Mouse (Mus musculus): ENCODE measurements around the gene Klhl29. TPM values are rescaled to one million over a fixed set of nuclear protein-coding genes. Genes with fewer than 3 reads are reported as not detected.

Gene Klhl29
- total RNA-seq, 1 experiment: 0.22 TPM

DNA sequence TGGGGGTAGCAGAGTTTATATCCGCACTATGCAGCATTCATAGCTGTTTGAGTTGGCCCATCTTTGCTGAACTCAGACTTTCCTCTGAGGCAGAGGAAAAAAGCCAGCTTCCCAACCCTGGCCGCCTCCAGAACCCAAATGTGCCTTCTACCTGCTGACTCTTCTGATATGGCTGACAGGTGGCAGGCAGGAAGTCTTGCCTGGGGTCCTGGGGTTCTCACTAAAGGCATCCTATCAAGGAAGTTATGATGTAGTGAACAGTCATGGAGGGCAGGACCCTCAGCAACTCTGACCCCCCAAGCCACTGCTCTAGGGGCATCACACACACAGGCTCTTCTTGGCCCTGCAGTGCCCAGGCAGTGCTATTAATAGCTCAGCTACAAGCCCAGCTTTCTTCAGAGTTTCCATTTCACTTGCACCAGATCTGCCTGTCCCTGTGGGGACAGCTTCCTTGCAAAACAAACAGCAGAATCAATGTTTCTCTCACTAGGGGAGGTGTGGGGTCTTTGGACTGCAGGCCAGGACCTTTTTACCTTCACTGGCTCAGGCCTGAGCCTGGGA, 187.6 kb downstream of the Klhl29 start:
- peaks cover 3 to 8% of the 10 kb centered on the region in 2 experiments; a peak in 1 of 4 replicates for H3K4me1 ChIP-seq (ENCODE audit: control insufficient read depth in 2 of 2, insufficient read depth in 2 of 2, low read length in 2 of 2, poor library complexity in 1 of 2)

DNA sequence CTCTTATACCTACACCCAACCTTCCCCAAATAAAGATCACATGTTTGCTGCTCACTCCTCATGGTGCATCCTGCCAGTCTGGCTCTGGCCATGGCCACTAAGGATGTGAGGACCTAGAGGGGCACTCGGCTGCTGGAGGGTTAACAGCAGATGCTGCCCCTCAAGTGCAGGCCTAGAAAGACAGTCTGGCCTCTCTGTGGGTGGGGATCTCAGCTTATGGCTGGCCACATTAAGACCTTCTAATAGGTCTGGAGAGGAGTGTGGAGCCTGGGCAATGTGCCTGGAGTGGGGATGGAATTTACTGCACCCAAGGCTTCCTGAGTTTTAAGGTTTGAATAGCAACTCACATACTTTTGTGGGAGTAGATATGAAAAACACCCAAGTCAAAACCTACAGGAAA, 188.8 kb downstream of the Klhl29 start:
- Histone ChIP-seq H3K4me3 (ENCODE audit: insufficient read depth in 1 of 2, low read depth in 1 of 2, low read length in 2 of 2, poor library complexity in 1 of 2, severe bottlenecking in 1 of 2) (no peak overlapping the region), H3K9me3 (ENCODE audit: control insufficient read depth, insufficient read depth, low read depth, low read length) (no peaks in the 10 kb centered on the region), H3K4me1 (ENCODE audit: control insufficient read depth in 2 of 2, insufficient read depth in 2 of 2, low read length in 2 of 2, poor library complexity in 1 of 2) (peaks cover 3 to 8% of the 10 kb centered on the region in 2 experiments; a peak in 1 of 4 replicates), H3K36me3 (ENCODE audit: control insufficient read depth, insufficient read depth, low read length, poor library complexity, severe bottlenecking) (no peaks in the 10 kb centered on the region), H3K9ac (ENCODE audit: insufficient read depth, low read depth, low read length, poor library complexity, severe bottlenecking) (no peak overlapping the region), H3K27ac (ENCODE audit: insufficient read depth, low read depth, low read length, poor library complexity, severe bottlenecking) (no peak overlapping the region)
- no peak for DNase-seq (ENCODE audit: low read depth, low spot score)
- TF ChIP-seq MAFK (IDR thresholded peaks at IDR 0.05; ENCODE audit: insufficient read depth, low read depth, low read length) (no peak), HCFC1 (IDR thresholded peaks at IDR 0.05; ENCODE audit: borderline replicate concordance, insufficient read depth, low read length) (no peak), ZNF384 (IDR thresholded peaks at IDR 0.05; ENCODE audit: low read depth, low read length) (no peak), ZC3H11A (IDR thresholded peaks at IDR 0.05; ENCODE audit: borderline replicate concordance, low read depth, low read length) (no peak), CHD2 (IDR thresholded peaks at IDR 0.05; ENCODE audit: low read depth, low read length) (no peak)
- in situ Hi-C loops (cut with MboI; ENCODE audit: low sequenced_read_pairs in 2 of 2, unreplicated experiment in 2 of 2): no loop called here

More for the DNA sequence above, 187.6 kb downstream of the Klhl29 start:
- no peak overlapping the region for H3K9ac ChIP-seq (ENCODE audit: insufficient read depth, low read depth, low read length, poor library complexity, severe bottlenecking)
- H3K27ac ChIP-seq (ENCODE audit: insufficient read depth, low read depth, low read length, poor library complexity, severe bottlenecking): no peak overlapping the region
- in situ Hi-C loops (cut with MboI; ENCODE audit: low sequenced_read_pairs in 2 of 2, unreplicated experiment in 2 of 2): no loop called here
- H3K9me3 ChIP-seq (ENCODE audit: control insufficient read depth, insufficient read depth, low read depth, low read length): no peaks in the 10 kb centered on the region
- H3K4me3 ChIP-seq (ENCODE audit: insufficient read depth in 1 of 2, low read depth in 1 of 2, low read length in 2 of 2, poor library complexity in 1 of 2, severe bottlenecking in 1 of 2): no peak overlapping the region
- no peak for DNase-seq (ENCODE audit: low read depth, low spot score)
- no peaks in the 10 kb centered on the region for H3K36me3 ChIP-seq (ENCODE audit: control insufficient read depth, insufficient read depth, low read length, poor library complexity, severe bottlenecking)
- no peak for TF ChIP-seq MAFK (IDR thresholded peaks at IDR 0.05; ENCODE audit: insufficient read depth, low read depth, low read length)
- no peak for TF ChIP-seq CHD2 (IDR thresholded peaks at IDR 0.05; ENCODE audit: low read depth, low read length)
- TF ChIP-seq ZC3H11A (IDR thresholded peaks at IDR 0.05; ENCODE audit: borderline replicate concordance, low read depth, low read length): no peak
- no peak for TF ChIP-seq ZNF384 (IDR thresholded peaks at IDR 0.05; ENCODE audit: low read depth, low read length)
- no peak for TF ChIP-seq HCFC1 (IDR thresholded peaks at IDR 0.05; ENCODE audit: borderline replicate concordance, insufficient read depth, low read length)

DNA sequence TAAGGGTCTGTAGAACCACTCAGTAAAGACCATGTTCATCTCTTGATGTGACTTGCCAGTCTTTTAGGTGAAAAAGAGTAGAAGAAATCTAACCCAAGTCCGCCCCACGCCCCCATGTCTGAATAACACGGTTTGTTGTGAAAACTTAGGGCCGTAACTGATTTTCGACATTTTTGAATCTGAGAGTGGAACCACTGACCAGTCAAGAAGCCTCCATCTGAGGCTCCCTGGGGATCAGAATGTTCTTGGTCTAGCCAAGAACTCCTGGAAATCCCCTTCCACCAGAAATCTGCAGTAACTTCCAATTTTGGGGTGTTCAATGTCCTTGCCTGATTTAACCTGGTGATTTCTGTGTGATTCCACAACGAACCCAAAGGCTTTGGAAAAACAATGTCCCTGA, 189.9 kb downstream of the Klhl29 start:
- H3K4me3 ChIP-seq (ENCODE audit: insufficient read depth in 1 of 2, low read depth in 1 of 2, low read length in 2 of 2, poor library complexity in 1 of 2, severe bottlenecking in 1 of 2): no peak overlapping the region
- in situ Hi-C loops (cut with MboI; ENCODE audit: low sequenced_read_pairs in 2 of 2, unreplicated experiment in 2 of 2): no loop called here
- H3K27ac ChIP-seq (ENCODE audit: insufficient read depth, low read depth, low read length, poor library complexity, severe bottlenecking): no peak overlapping the region
- no peak for TF ChIP-seq ZNF384 (IDR thresholded peaks at IDR 0.05; ENCODE audit: low read depth, low read length)
- TF ChIP-seq CHD2 (IDR thresholded peaks at IDR 0.05; ENCODE audit: low read depth, low read length): no peak
- no peak for TF ChIP-seq ZC3H11A (IDR thresholded peaks at IDR 0.05; ENCODE audit: borderline replicate concordance, low read depth, low read length)
- TF ChIP-seq MAFK (IDR thresholded peaks at IDR 0.05; ENCODE audit: insufficient read depth, low read depth, low read length): no peak
- TF ChIP-seq HCFC1 (IDR thresholded peaks at IDR 0.05; ENCODE audit: borderline replicate concordance, insufficient read depth, low read length): no peak
- no peak for DNase-seq (ENCODE audit: low read depth, low spot score)
- peaks cover 0 to 5% of the 10 kb centered on the region in 2 experiments; a peak in 1 of 4 replicates for H3K4me1 ChIP-seq (ENCODE audit: control insufficient read depth in 2 of 2, insufficient read depth in 2 of 2, low read length in 2 of 2, poor library complexity in 1 of 2)
- no peak overlapping the region for H3K9ac ChIP-seq (ENCODE audit: insufficient read depth, low read depth, low read length, poor library complexity, severe bottlenecking)
- H3K36me3 ChIP-seq (ENCODE audit: control insufficient read depth, insufficient read depth, low read length, poor library complexity, severe bottlenecking): no peaks in the 10 kb centered on the region
- no peaks in the 10 kb centered on the region for H3K9me3 ChIP-seq (ENCODE audit: control insufficient read depth, insufficient read depth, low read depth, low read length)

DNA sequence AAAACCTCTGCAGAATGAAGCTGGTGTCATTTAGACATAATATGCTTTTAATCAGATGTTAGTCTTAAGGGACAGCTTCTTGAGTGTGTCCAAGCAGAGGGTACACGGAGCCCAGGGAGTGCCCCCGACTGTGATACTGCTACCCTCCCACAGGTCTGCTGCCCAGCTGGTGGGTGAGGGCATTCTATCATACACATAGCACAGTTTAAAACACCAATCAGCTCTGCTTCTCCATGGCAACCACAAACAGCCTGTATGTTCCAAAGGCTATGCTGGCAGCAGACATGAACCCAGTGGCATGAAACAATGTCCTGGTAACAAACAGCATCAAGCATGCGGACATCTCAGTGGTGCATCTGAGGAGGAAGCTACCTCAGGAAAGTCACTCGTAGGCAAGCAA, 192.9 kb downstream of the Klhl29 start:
- no peak for DNase-seq (ENCODE audit: low read depth, low spot score)
- Histone ChIP-seq H3K36me3 (ENCODE audit: control insufficient read depth, insufficient read depth, low read length, poor library complexity, severe bottlenecking) (no peaks in the 10 kb centered on the region), H3K27ac (ENCODE audit: insufficient read depth, low read depth, low read length, poor library complexity, severe bottlenecking) (no peak overlapping the region), H3K9ac (ENCODE audit: insufficient read depth, low read depth, low read length, poor library complexity, severe bottlenecking) (no peak overlapping the region), H3K4me1 (ENCODE audit: control insufficient read depth in 2 of 2, insufficient read depth in 2 of 2, low read length in 2 of 2, poor library complexity in 1 of 2) (peaks cover 0 to 2% of the 10 kb centered on the region in 2 experiments; a peak in 1 of 4 replicates), H3K9me3 (ENCODE audit: control insufficient read depth, insufficient read depth, low read depth, low read length) (no peaks in the 10 kb centered on the region), H3K4me3 (ENCODE audit: insufficient read depth in 1 of 2, low read depth in 1 of 2, low read length in 2 of 2, poor library complexity in 1 of 2, severe bottlenecking in 1 of 2) (no peak overlapping the region)
- no peak for TF ChIP-seq HCFC1 (IDR thresholded peaks at IDR 0.05; ENCODE audit: borderline replicate concordance, insufficient read depth, low read length)
- no peak for TF ChIP-seq CHD2 (IDR thresholded peaks at IDR 0.05; ENCODE audit: low read depth, low read length)
- TF ChIP-seq MAFK (IDR thresholded peaks at IDR 0.05; ENCODE audit: insufficient read depth, low read depth, low read length): no peak
- no peak for TF ChIP-seq ZNF384 (IDR thresholded peaks at IDR 0.05; ENCODE audit: low read depth, low read length)
- TF ChIP-seq ZC3H11A (IDR thresholded peaks at IDR 0.05; ENCODE audit: borderline replicate concordance, low read depth, low read length): no peak
- in situ Hi-C loops (cut with MboI; ENCODE audit: low sequenced_read_pairs in 2 of 2, unreplicated experiment in 2 of 2): no loop called here

All from ES-E14 (cell line).